Mouse (Mus musculus) cerebellum, adult 2 months (tissue): Measurements from ENCODE around the gene Prickle3.

Experiments
- CTCF ChIP-seq: fragments of 200-500 bp; IDR thresholded peaks from 2 replicates; pipeline ENCODE4 v1.5.1; 2011; ENCODE audit warnings: low read depth, mild to moderate bottlenecking, control low read depth, low read length, moderate library complexity, borderline replicate concordance; ENCODE audit not compliant: insufficient read depth
- POLR2A ChIP-seq: fragments of 200-500 bp; IDR thresholded peaks from 2 replicates; pipeline ENCODE4 v1.6.1; 2011; ENCODE audit warnings: low read length, control low read depth, borderline replicate concordance; ENCODE audit not compliant: insufficient read depth

DNA sequence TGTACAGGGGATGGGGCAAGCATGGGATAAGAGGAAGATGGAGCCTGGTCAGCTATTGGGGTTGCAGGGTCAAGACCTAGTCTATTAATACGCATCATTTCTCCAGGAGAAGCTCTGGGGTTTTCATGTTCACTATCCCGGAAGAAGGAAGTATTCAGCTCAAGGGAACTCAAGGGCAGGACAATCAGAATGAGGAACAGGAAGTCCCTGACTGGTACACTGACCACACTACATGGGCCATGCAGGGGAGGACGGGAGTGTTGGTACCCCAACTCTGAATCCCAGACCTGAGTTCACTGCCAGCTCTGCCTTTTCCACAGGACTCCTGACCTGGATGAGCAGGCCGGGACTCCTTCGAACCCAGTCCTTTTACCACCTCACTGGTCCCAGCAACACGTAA, 24.5 kb upstream of the Prickle3 start:
- TF ChIP-seq POLR2A: no peak
- no peak for TF ChIP-seq CTCF
